Mouse (Mus musculus) myocyte (in vitro differentiated cells): ENCODE results near the gene Olfr616.

Experiments
- CEBPB ChIP-seq: IDR thresholded peaks from 2 replicates; pipeline ENCODE4 v1.6.1; 2011; ENCODE audit warnings: mild to moderate bottlenecking, moderate library complexity; ENCODE audit not compliant: poor library complexity, insufficient read depth, severe bottlenecking
- MAX ChIP-seq: IDR thresholded peaks from one replicate; pipeline ENCODE4 v1.6.1; 2011; ENCODE audit warnings: low read depth, mild to moderate bottlenecking, control low read depth
- MYOD1 ChIP-seq, 3 experiments: IDR thresholded peaks; one replicate each; pipeline ENCODE4 v1.6.1; 2011; ENCODE audit warnings: control low read depth in 2 of 3, low read depth in 2 of 3, mild to moderate bottlenecking in 2 of 3, moderate library complexity in 1 of 3; ENCODE audit not compliant: insufficient read length in 2 of 3, control insufficient read depth in 1 of 3
- POLR2A ChIP-seq: IDR thresholded peaks from one replicate; pipeline ENCODE4 v1.6.1; 2011; ENCODE audit warnings: low read depth, mild to moderate bottlenecking, control low read depth, moderate library complexity; ENCODE audit not compliant: insufficient read length
- POLR2AphosphoS2 ChIP-seq: IDR thresholded peaks from one replicate; pipeline ENCODE4 v1.6.1; 2011; ENCODE audit warnings: low read depth, control low read depth; ENCODE audit not compliant: insufficient read length
- TCF12 ChIP-seq: IDR thresholded peaks from one replicate; pipeline ENCODE4 v1.6.1; 2011; ENCODE audit warnings: mild to moderate bottlenecking, control low read depth; ENCODE audit not compliant: poor library complexity, insufficient read depth, severe bottlenecking
- TCF3 ChIP-seq: IDR thresholded peaks from one replicate; pipeline ENCODE4 v1.6.1; 2011; ENCODE audit warnings: low read depth, control low read depth; ENCODE audit not compliant: insufficient read length
- USF1 ChIP-seq: IDR thresholded peaks from one replicate; pipeline ENCODE4 v1.6.1; 2011; ENCODE audit warnings: low read depth, mild to moderate bottlenecking, control low read depth, moderate library complexity

DNA sequence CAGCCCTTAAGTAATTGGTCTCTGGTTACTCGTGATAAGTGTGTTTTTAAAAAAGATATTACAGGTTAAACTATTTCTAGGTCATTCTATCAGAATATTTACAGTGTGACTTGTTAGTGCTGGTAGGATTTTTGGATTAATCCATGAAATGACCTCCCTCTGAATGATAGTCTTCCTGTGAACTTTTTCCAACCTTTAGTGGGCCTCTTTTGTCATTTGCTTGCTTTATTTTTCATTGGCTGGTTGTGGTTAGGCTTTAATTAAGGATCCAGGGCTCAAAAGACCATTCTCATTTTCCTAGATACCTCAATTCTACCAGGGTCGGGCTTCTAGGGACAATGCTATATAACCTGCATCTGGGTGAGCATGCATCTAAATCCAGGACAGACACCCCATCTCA is 20.9 kb upstream of the Olfr616 start, which contains the start of gene Olfr618:
- TF ChIP-seq MAX (no peak), POLR2A (no peak), USF1 (no peak), MYOD1 (IDR thresholded peaks at IDR 0.05; ENCODE audit: control insufficient read depth in 1 of 3, insufficient read length in 2 of 3, low read depth in 2 of 3) (no peak), CEBPB (no peak), TCF12 (no peak), POLR2AphosphoS2 (no peak), TCF3 (no peak)
